Mouse (Mus musculus): ENCODE data around the gene Abhd12. TPM values are rescaled to one million over a fixed set of nuclear protein-coding genes. Genes with fewer than 3 reads are reported as not detected.
A peak's percentile ranks its signal among the peaks of the same experiment; 100 is the strongest.

Gene Abhd12
- total RNA-seq, 2 experiments from 2014 or later = 55.6 to 58.2 TPM

GRCm38 (mm10) chr2:150808812-150809211 lies 95.7 kb downstream of the Abhd12 start:
- DNase-seq = no peak

GRCm38 (mm10) chr2:150808381-150808780 lies 96.2 kb downstream of the Abhd12 start:
- peak; percentile 38 for DNase-seq

DNA sequence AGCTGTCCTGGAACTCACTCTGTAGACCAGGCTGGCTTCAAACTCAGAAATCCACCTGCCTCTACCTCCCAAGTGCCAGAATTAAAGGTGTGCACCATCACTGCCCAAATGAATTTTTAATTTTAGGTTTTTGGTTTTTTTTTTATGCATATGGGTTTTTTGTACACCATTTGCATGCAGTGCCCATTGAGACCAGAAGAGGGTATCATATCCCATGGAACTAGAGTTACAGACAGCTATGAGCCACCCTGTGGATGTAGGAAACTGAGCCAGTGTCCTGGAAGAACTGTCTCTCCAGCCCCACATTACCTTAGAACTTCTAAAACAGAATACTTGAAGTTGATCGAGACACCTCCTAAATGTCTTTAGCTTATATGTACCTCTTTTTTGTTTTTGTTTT lies 101.5 kb downstream of the Abhd12 start:
- peak; percentile 32 for DNase-seq

DNA sequence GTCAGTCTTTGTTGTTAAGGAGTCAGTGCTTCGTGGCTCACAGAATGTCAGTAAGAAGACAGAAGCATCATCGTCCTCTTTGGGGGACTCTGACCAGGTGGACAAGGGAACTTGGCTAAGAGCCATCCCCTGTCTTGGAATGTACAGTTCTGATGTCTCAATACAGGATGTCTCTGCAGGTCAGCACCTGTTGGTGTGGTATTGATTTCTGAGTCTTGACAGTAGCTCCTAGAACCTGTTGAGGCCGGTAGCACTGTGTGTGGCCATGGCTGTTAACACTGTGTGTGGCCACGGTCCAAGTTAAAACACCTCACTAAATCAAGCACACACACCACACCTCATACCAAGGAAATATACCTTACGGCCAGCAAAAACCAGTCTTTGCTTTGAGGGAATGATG lies 103.9 kb downstream of the Abhd12 start:
- DNase-seq = no peak

DNA sequence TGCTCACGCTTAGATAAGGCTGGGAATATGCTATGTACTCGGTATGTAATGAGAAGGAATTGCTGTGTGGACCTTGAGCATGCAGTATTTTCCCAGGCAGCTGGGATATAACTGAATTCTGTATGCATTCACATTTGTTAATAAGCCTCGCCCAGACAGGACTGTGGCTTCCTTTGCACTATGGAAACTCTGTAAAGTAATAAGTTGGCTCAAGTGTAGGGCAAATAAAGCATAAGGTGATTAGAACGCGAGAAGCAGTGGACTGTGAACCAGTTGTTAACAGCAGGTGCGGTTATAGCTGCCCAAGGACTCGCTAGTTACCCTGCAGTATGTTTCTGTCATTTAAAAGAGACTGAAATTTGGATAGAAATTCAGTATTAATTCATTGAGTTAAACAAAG lies 106.5 kb downstream of the Abhd12 start:
- DNase-seq = no peak

DNA sequence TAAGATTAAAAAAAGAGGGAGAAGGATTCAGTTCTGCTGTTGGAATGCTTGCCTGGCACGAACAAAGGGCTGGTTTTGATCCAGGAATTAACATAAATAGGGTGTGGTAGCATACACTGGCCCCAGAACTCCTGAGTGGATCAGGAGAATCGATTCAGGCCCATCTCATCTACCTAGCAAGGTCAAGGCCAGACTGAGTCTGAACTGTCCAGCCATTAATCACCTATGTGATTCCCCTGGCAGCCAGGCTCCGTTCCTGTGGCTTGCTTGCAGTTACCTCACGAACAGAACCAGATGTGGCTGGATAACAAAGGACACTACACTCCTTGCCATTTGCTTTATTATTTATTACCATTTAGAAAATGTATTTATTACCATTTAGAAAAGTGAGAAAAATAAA lies 111.2 kb downstream of the Abhd12 start:
- no peak for DNase-seq

GRCm38 (mm10) chr2:150788768-150789550 lies 115.6 kb downstream of the Abhd12 start:
- DNase-seq = peak; percentile 91

DNA sequence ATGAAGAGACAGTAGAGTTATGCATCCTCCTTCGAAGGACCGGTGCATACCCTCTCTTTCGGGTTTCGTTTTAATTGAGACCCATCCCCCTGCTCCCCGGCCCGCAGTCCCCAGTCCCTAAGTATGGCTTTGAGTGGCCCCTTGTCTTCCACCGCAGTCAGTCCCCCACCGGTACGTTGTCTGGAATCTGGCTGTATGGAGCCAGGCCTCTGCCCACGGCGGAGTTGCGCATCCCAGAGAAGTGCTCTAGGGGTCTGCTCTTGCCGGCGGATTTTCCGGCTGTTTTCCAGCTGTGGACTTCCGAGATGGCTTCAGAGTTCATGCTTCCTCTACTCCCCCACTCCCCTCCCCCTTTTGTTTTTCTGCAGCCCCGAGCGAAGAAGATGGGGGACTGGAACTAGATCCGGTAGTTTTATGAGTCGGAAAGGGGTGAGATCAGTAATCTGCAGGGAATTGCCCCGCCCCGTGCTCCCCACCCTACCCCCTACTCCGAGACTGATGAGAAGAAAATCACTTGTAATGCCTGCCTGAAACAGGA lies 117.2 kb downstream of the Abhd12 start:
- DNase-seq = peak; percentile 34

GRCm38 (mm10) chr2:150786251-150787180 lies 118.0 kb downstream of the Abhd12 start, which contains the start of gene Pygb:
TSS of gene Pygb (plus strand) at chr2:150786735.
- DNase-seq = peak; percentile 89

GRCm38 (mm10) chr2:150782801-150783200 lies 121.7 kb downstream of the Abhd12 start:
- DNase-seq = no peak

Other genes starting within 250 kb of the Abhd12 start
- 10 to 100 TPM; 64.7 to 68.9 TPM for gene Acss1, start 236.2 kb downstream of the Abhd12 start, total RNA-seq (2021)
- not detected for gene Vsx1, start 215.4 kb downstream of the Abhd12 start, total RNA-seq (2021)
- gene Entpd6, start 155.7 kb downstream of the Abhd12 start, total RNA-seq (2021) = 10 to 100 TPM; 14.0 to 14.2 TPM
- 10 to 100 TPM; 46.8 to 51.4 TPM for gene Pygb, start 118.0 kb downstream of the Abhd12 start, total RNA-seq (2021)
- gene Gins1, start 659 bp upstream of the Abhd12 start, total RNA-seq (2021) = 10 to 100 TPM in 1 of 2 experiments, 1 to 10 TPM in 1; 5.8 to 10.8 TPM
- 10 to 100 TPM; 13.1 to 20.1 TPM for gene Ninl, start 134.6 kb upstream of the Abhd12 start, total RNA-seq (2021)
- 10 to 100 TPM; 12.0 to 14.6 TPM for gene Nanp, start 134.7 kb upstream of the Abhd12 start, total RNA-seq (2021)
- not detected for gene Gm14151, start 187.6 kb upstream of the Abhd12 start, total RNA-seq (2021)
- gene Gm14147, start 193.5 kb upstream of the Abhd12 start, total RNA-seq (2021) = not detected

All from adrenal gland, postnatal 10 days (tissue).